Mouse (Mus musculus) embryonic fibroblast, embryonic 13.5 days (primary cell): ENCODE results near the gene Gm8127.
"Not testable (repeated sequence)": the region's sequence is repeated elsewhere in the genome, so short reads cannot be mapped to it uniquely, and the experiment has no call there.

Source experiments
- CTCF ChIP-seq: IDR thresholded peaks from 2 replicates; pipeline ENCODE4 v1.5.1; 2011; ENCODE audit warnings: mild to moderate bottlenecking, control low read depth, low read length, moderate library complexity, borderline replicate concordance; ENCODE audit not compliant: insufficient read depth
- POLR2A ChIP-seq: IDR thresholded peaks from 2 replicates; pipeline ENCODE4 v1.6.1; 2011; ENCODE audit warnings: low read depth, mild to moderate bottlenecking, control low read depth, low read length, moderate library complexity

GRCm38 (mm10) chr14:43269211-43269610 lies 24.4 kb downstream of the Gm8127 start:
- not testable (repeated sequence) for TF ChIP-seq POLR2A, CTCF
